Mouse (Mus musculus): ENCODE measurements at regions not wholly inside any gene's neighbourhood (a gene's known extent, or its start where the extent isn't known, plus 50 kb on each side); places are given as distances from the start of the nearest gene placed in this dataset.

DNA sequence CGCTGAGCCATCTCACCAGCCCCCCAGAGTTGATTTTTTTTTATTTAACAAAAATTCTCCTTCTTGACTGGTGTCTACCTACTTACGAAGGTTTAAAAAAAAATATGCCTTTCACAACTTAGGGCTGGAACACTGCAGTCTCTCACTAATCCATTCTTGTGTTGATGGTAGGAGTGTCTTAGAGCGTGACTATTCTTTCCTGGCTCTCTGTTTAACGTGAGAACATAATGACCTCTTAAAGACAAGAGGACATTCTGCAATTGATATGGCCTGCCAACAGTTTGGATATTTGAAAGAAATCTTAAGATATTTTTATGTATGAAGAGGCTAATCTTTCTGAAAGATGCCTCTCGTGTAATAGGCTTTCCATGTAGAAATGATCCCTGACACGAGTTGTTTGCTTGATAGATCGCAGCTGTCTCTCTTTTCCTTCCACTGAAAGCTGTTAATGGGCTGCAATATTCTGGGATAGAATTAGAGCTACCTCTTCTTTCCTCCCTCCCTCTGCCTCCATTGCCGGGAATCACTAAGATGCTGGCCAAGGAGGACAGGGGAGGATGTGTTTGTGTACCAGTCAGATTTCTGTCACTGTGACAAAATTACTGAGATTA is 101.2 kb upstream of the Adra1d start:
- TF ChIP-seq POLR2A (IDR thresholded peaks at IDR 0.05; ENCODE audit: borderline replicate concordance, insufficient read depth, low read length): no peak
- TF ChIP-seq CTCF (IDR thresholded peaks at IDR 0.05; ENCODE audit: borderline replicate concordance, insufficient read depth, low read depth, low read length): no peak

All from cerebellum, adult 2 months (tissue).